Mouse (Mus musculus) CD4-positive naive resting alpha-beta T cell, adult 57 days (primary cell): Measurements from ENCODE around the gene 1700029H14Rik. TPM values are rescaled to one million over a fixed set of nuclear protein-coding genes. Genes with fewer than 3 reads are reported as not detected.

Experiments
- total RNA-seq: library from RNA; stranded (reverse); gene quantifications from one replicate; pipeline ENCODE4 v1.2.4, GENCODE M21; 2023

1700029H14Rik gene
- 7.7 TPM for total RNA-seq

DNA sequence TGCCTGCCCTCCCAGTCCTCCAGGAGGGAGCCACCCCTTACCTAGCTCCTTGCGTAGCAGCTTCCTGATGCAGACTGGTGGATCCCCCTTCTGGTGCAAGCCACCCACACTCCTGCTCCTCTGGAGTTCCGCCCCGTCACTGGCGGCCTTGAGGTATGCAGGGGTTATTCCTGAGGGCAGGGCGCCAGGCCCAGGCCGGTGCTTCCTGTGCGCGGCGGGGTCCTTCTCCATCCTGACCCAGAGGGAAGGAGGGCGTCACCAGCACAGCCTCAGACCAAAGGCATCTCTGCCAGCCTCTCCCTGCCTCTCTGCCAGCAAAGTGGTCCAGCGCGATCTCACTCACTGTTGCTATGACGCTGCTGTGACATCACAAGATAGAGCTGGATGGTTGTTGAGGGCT is at the start of gene 1700029H14Rik:
Gene 1700029H14Rik, minus strand, starts transcription at position 344 of the 400 bp plus-strand sequence.

Other genes with a start within 250 kb of the 1700029H14Rik start
- 34.8 TPM for gene Tfdp1, start 223.7 kb downstream of the 1700029H14Rik start, total RNA-seq
- not detected for gene Atp4b, start 165.6 kb downstream of the 1700029H14Rik start, total RNA-seq
- 0.12 TPM for gene Grk1, start 157.4 kb downstream of the 1700029H14Rik start, total RNA-seq
- not detected for gene Tmem255b, start 127.3 kb downstream of the 1700029H14Rik start, total RNA-seq
- 8.1 TPM for gene Gas6, start 68.0 kb downstream of the 1700029H14Rik start, total RNA-seq
- 364 TPM for gene Rasa3, start 115.1 kb upstream of the 1700029H14Rik start, total RNA-seq
- not detected for gene Cfap97d2, start 143.4 kb upstream of the 1700029H14Rik start, total RNA-seq
- 38.4 TPM for gene Cdc16, start 195.2 kb upstream of the 1700029H14Rik start, total RNA-seq
- 26.4 TPM for gene Upf3a, start 223.2 kb upstream of the 1700029H14Rik start, total RNA-seq